Mouse (Mus musculus): ENCODE data around the gene Spock1. TPM values are rescaled to one million over a fixed set of nuclear protein-coding genes. Genes with fewer than 3 reads are reported as not detected.

The Spock1 gene
- polyA plus RNA-seq, 1 experiment from 2014 or later = 1.2 TPM

DNA sequence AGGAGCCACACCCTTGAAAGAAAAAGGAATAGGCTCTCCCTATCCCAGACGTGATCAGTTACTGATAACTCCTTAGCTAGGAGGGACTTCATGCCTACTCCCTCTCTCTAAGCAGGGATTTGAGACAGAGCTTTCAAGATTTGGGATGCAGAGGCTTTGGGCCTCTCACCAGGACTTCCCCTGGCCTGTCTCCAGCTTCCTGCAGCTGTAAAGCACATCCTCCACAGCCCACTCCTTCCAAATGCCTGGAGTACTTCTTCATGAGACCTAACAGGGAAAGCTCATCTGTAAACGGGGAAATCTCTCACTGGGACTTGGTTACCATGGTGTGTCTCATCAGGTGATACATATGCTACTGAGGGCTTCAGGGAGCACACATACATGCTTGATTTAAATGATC is 97.3 kb downstream of the Spock1 start:
- H3K4me2 ChIP-seq (ENCODE audit: low read depth, severe bottlenecking) = no peak overlapping the region
- H3K27ac ChIP-seq (replicated peaks; ENCODE audit: low read depth, low read length) = no peak overlapping the region
- DNase-seq (ENCODE audit: low spot score) (no peak), ATAC-seq (ENCODE audit: insufficient number of reproducible peaks, low FRiP score, low TSS enrichment, low read depth) (no peak)
- no peak overlapping the region for H3K9ac ChIP-seq (ENCODE audit: low read length)
- no peak overlapping the region for H3K4me3 ChIP-seq (ENCODE audit: low read depth, low read length)
- no peaks in the 10 kb centered on the region for H3K36me3 ChIP-seq (ENCODE audit: control insufficient read depth, insufficient read depth, low read length)
- H3K4me1 ChIP-seq (ENCODE audit: control insufficient read depth, insufficient read depth, low read length) = no peaks in the 10 kb centered on the region
- H3K9me3 ChIP-seq (ENCODE audit: control insufficient read depth, low read length) = no peaks in the 10 kb centered on the region
- H3K27me3 ChIP-seq (ENCODE audit: control insufficient read depth, insufficient read depth, low read length) = no peaks in the 10 kb centered on the region
- 55% methylated on average over 2 of the region's 2 CpGs for WGBS

DNA sequence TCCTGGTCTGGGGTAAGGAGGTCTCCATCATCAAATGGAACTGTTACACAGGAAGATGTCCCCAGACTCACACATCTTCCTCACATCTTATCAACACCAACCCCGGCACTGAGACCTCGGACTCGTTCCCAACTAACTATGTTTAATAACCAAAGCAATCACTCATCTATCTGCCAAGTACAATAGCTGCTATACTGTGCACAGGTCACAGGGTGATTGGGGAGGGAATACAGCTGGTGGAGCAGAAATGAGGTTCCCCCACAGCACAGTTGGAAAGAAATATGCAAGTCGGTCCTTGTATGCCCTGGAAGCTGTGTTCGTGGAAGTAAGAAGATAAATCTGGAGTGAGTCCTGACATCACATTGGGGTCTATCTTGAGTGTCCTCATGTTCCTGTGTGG is 98.0 kb downstream of the Spock1 start:
- Histone ChIP-seq H3K4me3 (ENCODE audit: low read depth, low read length) (no peak overlapping the region), H3K4me1 (ENCODE audit: control insufficient read depth, insufficient read depth, low read length) (no peaks in the 10 kb centered on the region), H3K9ac (ENCODE audit: low read length) (no peak overlapping the region), H3K27ac (replicated peaks; ENCODE audit: low read depth, low read length) (no peak overlapping the region), H3K27me3 (ENCODE audit: control insufficient read depth, insufficient read depth, low read length) (no peaks in the 10 kb centered on the region), H3K4me2 (ENCODE audit: low read depth, severe bottlenecking) (no peak overlapping the region), H3K36me3 (ENCODE audit: control insufficient read depth, insufficient read depth, low read length) (no peaks in the 10 kb centered on the region), H3K9me3 (ENCODE audit: control insufficient read depth, low read length) (no peaks in the 10 kb centered on the region)
- 73% methylated on average over 5 of the region's 5 CpGs for WGBS
- ATAC-seq (ENCODE audit: insufficient number of reproducible peaks, low FRiP score, low TSS enrichment, low read depth) (no peak), DNase-seq (ENCODE audit: low spot score) (no peak)

DNA sequence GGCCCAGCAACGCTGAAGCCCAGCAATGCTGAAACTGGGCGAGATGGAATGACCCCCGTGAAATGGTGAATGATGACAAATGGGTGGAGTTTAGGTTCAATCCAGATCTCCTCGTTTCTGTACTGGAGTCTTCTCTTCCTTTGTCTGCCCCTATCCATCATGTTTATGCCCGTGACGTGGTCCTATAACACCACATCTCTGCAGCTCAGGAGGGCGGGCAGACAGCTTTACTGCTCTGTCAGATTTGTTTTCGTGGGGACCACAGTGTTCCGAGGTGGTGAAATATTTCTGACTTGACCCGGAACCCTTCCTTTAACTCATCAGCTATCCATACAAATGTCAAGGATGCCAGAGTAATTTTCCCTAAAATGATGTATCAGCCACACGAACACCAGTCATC is 98.5 kb downstream of the Spock1 start:
- Histone ChIP-seq H3K36me3 (ENCODE audit: control insufficient read depth, insufficient read depth, low read length) (no peaks in the 10 kb centered on the region), H3K27me3 (ENCODE audit: control insufficient read depth, insufficient read depth, low read length) (no peaks in the 10 kb centered on the region), H3K9ac (ENCODE audit: low read length) (no peak overlapping the region), H3K4me1 (ENCODE audit: control insufficient read depth, insufficient read depth, low read length) (no peaks in the 10 kb centered on the region), H3K4me2 (ENCODE audit: low read depth, severe bottlenecking) (no peak overlapping the region), H3K9me3 (ENCODE audit: control insufficient read depth, low read length) (no peaks in the 10 kb centered on the region), H3K4me3 (ENCODE audit: low read depth, low read length) (no peak overlapping the region), H3K27ac (replicated peaks; ENCODE audit: low read depth, low read length) (no peak overlapping the region)
- WGBS = 58% methylated on average over 11 of the region's 11 CpGs
- ATAC-seq (ENCODE audit: insufficient number of reproducible peaks, low FRiP score, low TSS enrichment, low read depth) = no peak
- no peak for DNase-seq (ENCODE audit: low spot score)

DNA sequence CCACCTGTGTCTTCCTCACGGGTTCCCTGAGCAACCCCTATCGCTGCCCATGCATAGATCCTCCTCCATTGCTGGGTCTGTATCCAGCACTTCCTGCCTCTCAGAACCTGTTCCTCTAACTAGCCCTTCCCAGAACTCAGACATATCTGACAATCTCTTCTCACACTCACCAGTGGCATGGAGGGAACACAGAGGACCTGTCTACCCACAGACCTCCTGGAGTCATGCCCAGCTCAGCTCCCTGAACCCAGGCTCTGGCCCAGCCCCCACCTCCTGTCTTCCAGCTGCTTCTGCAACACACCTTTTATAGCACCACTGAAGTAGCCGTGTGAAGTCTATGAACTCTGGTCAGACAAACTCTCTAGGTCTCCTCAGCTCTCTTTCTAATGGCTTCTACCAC is 101.3 kb downstream of the Spock1 start:
- Histone ChIP-seq H3K4me2 (ENCODE audit: low read depth, severe bottlenecking) (no peak overlapping the region), H3K36me3 (ENCODE audit: control insufficient read depth, insufficient read depth, low read length) (no peaks in the 10 kb centered on the region), H3K27me3 (ENCODE audit: control insufficient read depth, insufficient read depth, low read length) (no peaks in the 10 kb centered on the region), H3K9ac (ENCODE audit: low read length) (no peak overlapping the region), H3K9me3 (ENCODE audit: control insufficient read depth, low read length) (no peaks in the 10 kb centered on the region), H3K4me3 (ENCODE audit: low read depth, low read length) (no peak overlapping the region), H3K4me1 (ENCODE audit: control insufficient read depth, insufficient read depth, low read length) (no peaks in the 10 kb centered on the region), H3K27ac (replicated peaks; ENCODE audit: low read depth, low read length) (no peak overlapping the region)
- 75% methylated on average over 3 of the region's 3 CpGs for WGBS
- no peak for ATAC-seq (ENCODE audit: insufficient number of reproducible peaks, low FRiP score, low TSS enrichment, low read depth)
- no peak for DNase-seq (ENCODE audit: low spot score)

DNA sequence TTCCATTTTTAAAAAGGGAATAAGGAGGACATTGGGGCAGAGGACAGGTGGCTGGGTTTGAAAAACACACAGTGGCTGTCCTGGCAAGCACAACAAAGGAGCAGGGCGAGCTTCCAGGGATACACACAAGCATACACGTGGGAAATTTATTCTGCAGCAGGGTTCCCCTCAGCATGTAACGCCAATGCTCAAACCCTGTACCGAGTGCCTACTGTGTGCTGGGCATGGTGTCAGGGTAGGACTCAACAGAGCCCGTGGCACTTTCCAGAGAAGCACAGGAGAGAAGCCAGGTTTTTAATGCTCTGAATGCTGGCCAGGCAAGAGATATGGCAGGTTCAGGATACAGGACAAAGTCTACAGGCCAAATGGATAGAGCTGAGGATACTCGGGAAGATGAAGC is 101.8 kb downstream of the Spock1 start:
- no peaks in the 10 kb centered on the region for H3K4me1 ChIP-seq (ENCODE audit: control insufficient read depth, insufficient read depth, low read length)
- H3K4me2 ChIP-seq (ENCODE audit: low read depth, severe bottlenecking) = no peak overlapping the region
- ATAC-seq (ENCODE audit: insufficient number of reproducible peaks, low FRiP score, low TSS enrichment, low read depth) (no peak), DNase-seq (ENCODE audit: low spot score) (no peak)
- no peak overlapping the region for H3K9ac ChIP-seq (ENCODE audit: low read length)
- no peak overlapping the region for H3K4me3 ChIP-seq (ENCODE audit: low read depth, low read length)
- H3K27me3 ChIP-seq (ENCODE audit: control insufficient read depth, insufficient read depth, low read length) = no peaks in the 10 kb centered on the region
- 87% methylated on average over 6 of the region's 6 CpGs for WGBS
- H3K36me3 ChIP-seq (ENCODE audit: control insufficient read depth, insufficient read depth, low read length) = no peaks in the 10 kb centered on the region
- H3K27ac ChIP-seq (replicated peaks; ENCODE audit: low read depth, low read length) = no peak overlapping the region
- H3K9me3 ChIP-seq (ENCODE audit: control insufficient read depth, low read length) = no peaks in the 10 kb centered on the region

DNA sequence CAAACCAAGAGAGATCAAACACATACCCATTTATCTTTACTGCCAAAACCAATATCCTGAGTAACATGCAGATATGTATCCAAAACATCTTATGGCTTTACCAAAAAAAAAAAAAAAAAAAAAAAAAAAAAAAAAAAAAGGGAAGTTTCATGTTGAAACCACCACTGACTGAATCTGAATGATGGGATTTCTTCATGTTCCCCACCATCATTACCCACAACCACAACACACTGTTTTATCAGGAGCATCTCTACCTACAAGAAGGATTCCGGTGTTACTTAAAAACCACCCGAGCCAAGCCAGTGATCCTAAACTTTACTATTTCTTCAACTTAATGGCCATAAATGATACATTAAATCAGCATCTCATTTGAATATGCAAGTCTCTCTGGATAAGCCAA is 109.5 kb downstream of the Spock1 start:
- 86% methylated on average over 2 of the region's 2 CpGs for WGBS
- Histone ChIP-seq H3K9me3 (ENCODE audit: control insufficient read depth, low read length) (no peaks in the 10 kb centered on the region), H3K9ac (ENCODE audit: low read length) (no peak overlapping the region), H3K36me3 (ENCODE audit: control insufficient read depth, insufficient read depth, low read length) (no peaks in the 10 kb centered on the region), H3K4me3 (ENCODE audit: low read depth, low read length) (no peak overlapping the region), H3K27ac (replicated peaks; ENCODE audit: low read depth, low read length) (no peak overlapping the region), H3K27me3 (ENCODE audit: control insufficient read depth, insufficient read depth, low read length) (no peaks in the 10 kb centered on the region), H3K4me1 (ENCODE audit: control insufficient read depth, insufficient read depth, low read length) (no peaks in the 10 kb centered on the region), H3K4me2 (ENCODE audit: low read depth, severe bottlenecking) (no peak overlapping the region)
- DNase-seq (ENCODE audit: low spot score) = no peak
- ATAC-seq (ENCODE audit: insufficient number of reproducible peaks, low FRiP score, low TSS enrichment, low read depth) = no peak

DNA sequence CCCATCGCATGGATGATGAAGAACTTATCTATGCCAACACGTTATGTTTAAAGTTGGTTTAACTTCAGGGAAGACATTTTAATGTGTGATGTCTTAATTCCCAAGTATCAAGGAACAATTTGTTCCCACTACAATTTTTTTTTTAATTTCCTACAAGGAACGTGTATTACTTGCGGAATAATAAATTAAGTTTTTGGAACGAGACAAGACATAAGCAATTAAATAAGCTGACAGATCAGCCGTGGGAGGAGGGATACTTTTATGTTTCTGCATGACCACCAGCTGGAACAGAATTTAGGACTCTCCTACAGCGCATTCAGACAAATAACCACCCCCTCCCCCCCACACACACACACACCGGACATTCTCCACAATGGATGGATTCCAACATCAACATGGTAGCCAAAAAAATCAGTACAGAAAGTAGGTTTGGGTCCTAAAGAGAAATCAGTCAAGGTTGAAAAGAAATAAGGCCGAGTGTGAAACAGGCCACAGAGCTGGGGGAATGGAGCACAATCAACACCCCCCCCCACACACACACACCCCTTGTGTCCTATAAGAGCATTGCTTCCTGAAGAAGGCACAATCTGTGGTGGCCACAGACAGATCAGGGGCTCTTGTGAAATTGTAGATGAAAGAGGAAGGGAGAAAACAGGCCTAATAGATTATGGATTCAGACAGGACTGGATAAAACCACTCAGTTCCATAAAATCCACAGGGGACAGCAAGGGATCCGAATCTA is 111.0 kb downstream of the Spock1 start:
- no peak overlapping the region for H3K4me3 ChIP-seq (ENCODE audit: low read depth, low read length)
- H3K4me1 ChIP-seq (ENCODE audit: control insufficient read depth, insufficient read depth, low read length) = no peaks in the 10 kb centered on the region
- H3K27ac ChIP-seq (replicated peaks; ENCODE audit: low read depth, low read length) = no peak overlapping the region
- H3K9ac ChIP-seq (ENCODE audit: low read length) = no peak overlapping the region
- no peaks in the 10 kb centered on the region for H3K9me3 ChIP-seq (ENCODE audit: control insufficient read depth, low read length)
- DNase-seq (ENCODE audit: low spot score) (no peak), ATAC-seq (ENCODE audit: insufficient number of reproducible peaks, low FRiP score, low TSS enrichment, low read depth) (no peak)
- H3K36me3 ChIP-seq (ENCODE audit: control insufficient read depth, insufficient read depth, low read length) = no peaks in the 10 kb centered on the region
- H3K27me3 ChIP-seq (ENCODE audit: control insufficient read depth, insufficient read depth, low read length) = no peaks in the 10 kb centered on the region
- 84% methylated on average over 10 of the region's 10 CpGs for WGBS
- H3K4me2 ChIP-seq (ENCODE audit: low read depth, severe bottlenecking) = no peak overlapping the region

DNA sequence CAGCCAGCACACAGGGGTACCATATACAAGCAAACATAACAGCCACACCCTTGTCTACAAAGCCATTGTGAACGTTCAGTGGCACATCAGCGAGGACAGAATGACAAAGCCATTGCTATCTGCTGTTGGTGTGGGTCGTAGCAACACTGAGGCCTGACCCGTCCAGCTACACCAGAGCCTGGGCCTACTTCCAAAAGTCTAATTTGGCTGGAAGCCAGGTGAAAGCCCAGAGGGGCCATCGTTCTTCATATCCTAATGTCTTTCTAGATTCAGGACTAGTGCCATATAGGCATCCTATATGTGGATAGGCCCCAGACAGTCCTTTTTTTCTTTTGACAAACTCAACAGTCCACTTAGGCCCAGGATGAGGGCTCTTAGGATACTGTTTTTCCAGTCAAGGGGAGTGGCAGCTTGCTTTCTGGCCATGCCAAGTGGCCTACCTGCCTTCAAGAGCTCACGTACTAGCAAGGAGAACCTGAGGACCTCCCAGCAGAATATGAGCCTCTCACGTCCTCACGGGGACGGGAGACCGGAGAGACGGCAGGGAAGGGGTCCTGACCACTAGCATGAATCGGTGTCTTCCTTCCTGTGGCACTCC is 114.4 kb downstream of the Spock1 start:
- H3K9me3 ChIP-seq (ENCODE audit: control insufficient read depth, low read length) = no peaks in the 10 kb centered on the region
- no peaks in the 10 kb centered on the region for H3K36me3 ChIP-seq (ENCODE audit: control insufficient read depth, insufficient read depth, low read length)
- ATAC-seq (ENCODE audit: insufficient number of reproducible peaks, low FRiP score, low TSS enrichment, low read depth) = no peak
- no peak overlapping the region for H3K4me3 ChIP-seq (ENCODE audit: low read depth, low read length)
- H3K4me2 ChIP-seq (ENCODE audit: low read depth, severe bottlenecking) = no peak overlapping the region
- H3K4me1 ChIP-seq (ENCODE audit: control insufficient read depth, insufficient read depth, low read length) = peaks cover 3% of the 10 kb centered on the region; the same call in 1 of the 2 replicates
- DNase-seq (ENCODE audit: low spot score) = no peak
- no peaks in the 10 kb centered on the region for H3K27me3 ChIP-seq (ENCODE audit: control insufficient read depth, insufficient read depth, low read length)
- no peak overlapping the region for H3K27ac ChIP-seq (replicated peaks; ENCODE audit: low read depth, low read length)
- WGBS = 89% methylated on average over 12 of the region's 12 CpGs
- H3K9ac ChIP-seq (ENCODE audit: low read length) = no peak overlapping the region

All from limb, embryonic 11.5 days (tissue).